Mouse (Mus musculus) lung, adult 2 months (tissue): ENCODE data around the gene Tmbim7.

ENCODE experiments used
- CTCF ChIP-seq: fragments of 200-500 bp; IDR thresholded peaks from 2 replicates; pipeline ENCODE4 v1.5.1; 2011; ENCODE audit warnings: mild to moderate bottlenecking, low read length, control low read depth; ENCODE audit not compliant: insufficient read depth
- POLR2A ChIP-seq: fragments of 200-500 bp; IDR thresholded peaks from 2 replicates; pipeline ENCODE4 v1.6.1; 2011; ENCODE audit warnings: low read depth, mild to moderate bottlenecking, control low read depth, low read length, borderline replicate concordance; ENCODE audit errors: extremely low read depth

DNA sequence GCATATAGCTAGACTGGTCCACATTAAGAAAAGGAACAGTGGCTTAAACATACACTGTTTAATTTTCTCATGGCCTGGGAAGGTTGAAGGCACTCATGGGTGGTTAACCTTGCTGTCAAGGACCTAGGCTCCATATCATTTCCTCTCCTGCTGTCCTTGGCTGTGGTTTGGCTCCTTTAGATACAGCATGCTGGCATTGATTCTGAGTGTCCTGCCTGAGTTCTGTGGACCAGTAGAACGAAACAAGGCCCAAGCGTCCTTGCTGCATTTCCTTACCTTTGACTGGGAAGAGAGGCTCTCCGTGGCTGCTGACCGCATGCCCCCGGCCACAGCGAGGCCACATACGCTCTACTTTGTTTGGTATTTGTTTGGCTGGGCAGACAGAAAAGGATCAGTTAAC, 41.7 kb upstream of the Tmbim7 start:
- TF ChIP-seq CTCF (no peak), POLR2A (no peak)
